Mouse (Mus musculus): ENCODE measurements around the gene Trp53rkb. TPM values are rescaled to one million over a fixed set of nuclear protein-coding genes. Genes with fewer than 3 reads are reported as not detected.

Gene Trp53rkb
- total and polyA plus RNA-seq, 2 experiments from 2014 or later = 8.2 to 13.2 TPM

- H3K9me3 ChIP-seq (ENCODE audit: low read length) = no peaks in the 10 kb centered on the region
- no peak overlapping the region for H3K27ac ChIP-seq (ENCODE audit: low read depth, low read length)
- no peak for ATAC-seq
- peak overlapping the region; percentile 89; the same call in 1 of the 2 replicates for H3K4me2 ChIP-seq (ENCODE audit: low read depth)
- TF ChIP-seq CTCF (IDR thresholded peaks at IDR 0.05; ENCODE audit: low read depth) = no peak
- peak overlapping the region; percentile 71; the same call in 1 of the 2 replicates for H3K4me3 ChIP-seq (ENCODE audit: low read depth, low read length)
- no peak for DNase-seq
- WGBS = 85% methylated on average over 6 of the region's 6 CpGs
- no peaks in the 10 kb centered on the region for H3K36me3 ChIP-seq (ENCODE audit: insufficient read depth)
- 0 out of 2 replicates have a peak overlapping the region, but pooled peaks have one; percentile 80 for H3K9ac ChIP-seq
- H3K27me3 ChIP-seq (ENCODE audit: insufficient read depth, low read length) = no peaks in the 10 kb centered on the region
- H3K4me1 ChIP-seq (ENCODE audit: insufficient read depth) = peaks cover 8% of the 10 kb centered on the region
Measured at GRCm38 (mm10) chr2:166806813-166807212, 14.5 kb downstream of the Trp53rkb start.

DNA sequence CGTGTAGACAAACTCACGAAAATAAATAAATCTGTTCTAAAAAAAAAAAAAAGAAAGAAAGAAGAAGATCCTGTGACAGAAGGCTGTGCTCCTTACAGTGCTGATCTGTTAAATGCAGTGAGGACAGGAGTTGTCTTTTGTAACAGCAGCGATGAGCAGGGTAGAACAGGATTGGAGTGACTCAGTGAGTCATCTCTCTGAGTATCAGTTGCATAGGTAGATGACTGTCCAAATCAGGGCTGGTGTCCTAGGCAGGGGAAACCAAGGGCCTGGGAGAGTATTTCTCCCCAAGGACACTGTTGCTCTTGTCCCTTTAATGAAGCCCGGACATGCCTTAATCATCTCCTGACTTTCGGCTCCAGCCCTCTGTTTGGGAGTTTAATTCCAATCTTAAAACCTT is 17.2 kb downstream of the Trp53rkb start:
- H3K4me1 ChIP-seq (ENCODE audit: insufficient read depth) = peaks cover 8% of the 10 kb centered on the region
- WGBS = 85% methylated on average over 5 of the region's 5 CpGs

GRCm38 (mm10) chr2:166810821-166811220 is 18.5 kb downstream of the Trp53rkb start:
- no peak overlapping the region for H3K27ac ChIP-seq (ENCODE audit: low read depth, low read length)
- no peak overlapping the region for H3K9ac ChIP-seq
- DNase-seq (no peak), ATAC-seq (no peak)
- no peak overlapping the region for H3K4me2 ChIP-seq (ENCODE audit: low read depth)
- no peaks in the 10 kb centered on the region for H3K36me3 ChIP-seq (ENCODE audit: insufficient read depth)
- H3K9me3 ChIP-seq (ENCODE audit: low read length) = no peaks in the 10 kb centered on the region
- 78% methylated on average over 10 of the region's 10 CpGs for WGBS
- no peak overlapping the region for H3K4me3 ChIP-seq (ENCODE audit: low read depth, low read length)
- H3K27me3 ChIP-seq (ENCODE audit: insufficient read depth, low read length) = no peaks in the 10 kb centered on the region
- no peak for TF ChIP-seq CTCF (IDR thresholded peaks at IDR 0.05; ENCODE audit: low read depth)
- H3K4me1 ChIP-seq (ENCODE audit: insufficient read depth) = peaks cover 8% of the 10 kb centered on the region

More for the DNA sequence above, 17.2 kb downstream of the Trp53rkb start:
- Histone ChIP-seq H3K27ac (ENCODE audit: low read depth, low read length) (no peak overlapping the region), H3K27me3 (ENCODE audit: insufficient read depth, low read length) (no peaks in the 10 kb centered on the region), H3K4me3 (ENCODE audit: low read depth, low read length) (no peak overlapping the region), H3K9ac (no peak overlapping the region), H3K36me3 (ENCODE audit: insufficient read depth) (no peaks in the 10 kb centered on the region), H3K9me3 (ENCODE audit: low read length) (no peaks in the 10 kb centered on the region), H3K4me2 (ENCODE audit: low read depth) (no peak overlapping the region)
- no peak for TF ChIP-seq CTCF (IDR thresholded peaks at IDR 0.05; ENCODE audit: low read depth)
- DNase-seq (no peak), ATAC-seq (no peak)

DNA sequence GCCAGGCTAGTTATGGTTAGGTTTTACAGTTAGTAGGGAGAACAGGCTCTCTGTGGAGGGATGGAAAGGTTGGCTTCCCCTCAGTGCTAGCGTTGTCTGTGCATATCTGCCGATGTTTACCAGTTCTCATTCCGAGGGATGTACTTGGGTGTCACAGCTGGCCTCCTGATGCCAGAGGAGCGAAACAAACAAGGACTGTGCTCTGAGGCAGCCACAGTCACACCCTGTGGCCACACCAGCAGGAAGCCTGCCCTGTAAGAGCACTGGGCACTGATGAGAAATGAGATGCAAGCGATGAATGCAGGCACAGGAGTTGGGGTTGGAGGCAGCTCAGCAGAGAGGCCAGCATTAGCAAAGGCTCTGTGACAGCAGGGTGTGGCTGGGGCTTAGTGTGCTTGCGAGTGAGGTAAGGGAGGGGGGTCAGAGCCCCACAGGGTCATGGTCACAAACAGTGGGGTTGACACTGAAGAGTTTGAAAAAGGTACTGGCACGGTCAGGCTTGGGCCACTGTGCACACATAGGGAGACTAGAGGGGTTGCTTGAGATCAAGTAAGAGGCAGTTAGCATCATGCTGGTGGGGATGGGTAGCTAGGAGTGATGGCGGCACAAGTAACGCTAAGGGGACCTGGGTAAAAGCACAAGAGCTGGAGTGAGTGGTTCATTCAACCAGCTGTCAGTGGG is 26.3 kb downstream of the Trp53rkb start:
- no peak for ATAC-seq
- Histone ChIP-seq H3K4me2 (ENCODE audit: low read depth) (no peak overlapping the region), H3K27ac (ENCODE audit: low read depth, low read length) (no peak overlapping the region), H3K9me3 (ENCODE audit: low read length) (no peaks in the 10 kb centered on the region), H3K4me1 (ENCODE audit: insufficient read depth) (no peaks in the 10 kb centered on the region), H3K4me3 (ENCODE audit: low read depth, low read length) (no peak overlapping the region), H3K36me3 (ENCODE audit: insufficient read depth) (no peaks in the 10 kb centered on the region), H3K27me3 (ENCODE audit: insufficient read depth, low read length) (no peaks in the 10 kb centered on the region), H3K9ac (no peak overlapping the region)
- 82% methylated on average over 9 of the region's 9 CpGs for WGBS
- TF ChIP-seq CTCF (IDR thresholded peaks at IDR 0.05; ENCODE audit: low read depth) = no peak
- DNase-seq = no peak

- Histone ChIP-seq H3K4me1 (ENCODE audit: insufficient read depth) (no peaks in the 10 kb centered on the region), H3K9ac (no peak overlapping the region), H3K4me2 (ENCODE audit: low read depth) (no peak overlapping the region), H3K27me3 (ENCODE audit: insufficient read depth, low read length) (no peaks in the 10 kb centered on the region), H3K4me3 (ENCODE audit: low read depth, low read length) (no peak overlapping the region), H3K27ac (ENCODE audit: low read depth, low read length) (no peak overlapping the region), H3K9me3 (ENCODE audit: low read length) (no peaks in the 10 kb centered on the region), H3K36me3 (ENCODE audit: insufficient read depth) (no peaks in the 10 kb centered on the region)
- WGBS = 94% methylated on average over 8 of the region's 8 CpGs
- no peak for DNase-seq
- TF ChIP-seq CTCF (IDR thresholded peaks at IDR 0.05; ENCODE audit: low read depth) = no peak
- ATAC-seq = no peak
Measured at GRCm38 (mm10) chr2:166819849-166820248, 27.5 kb downstream of the Trp53rkb start.

- no peaks in the 10 kb centered on the region for H3K27me3 ChIP-seq (ENCODE audit: insufficient read depth, low read length)
- no peak overlapping the region for H3K9ac ChIP-seq
- 69% methylated on average over 2 of the region's 2 CpGs for WGBS
- H3K36me3 ChIP-seq (ENCODE audit: insufficient read depth) = no peaks in the 10 kb centered on the region
- no peaks in the 10 kb centered on the region for H3K4me1 ChIP-seq (ENCODE audit: insufficient read depth)
- no peak for TF ChIP-seq CTCF (IDR thresholded peaks at IDR 0.05; ENCODE audit: low read depth)
- no peak overlapping the region for H3K4me2 ChIP-seq (ENCODE audit: low read depth)
- no peak for DNase-seq
- no peaks in the 10 kb centered on the region for H3K9me3 ChIP-seq (ENCODE audit: low read length)
- no peak for ATAC-seq
- H3K4me3 ChIP-seq (ENCODE audit: low read depth, low read length) = no peak overlapping the region
- H3K27ac ChIP-seq (ENCODE audit: low read depth, low read length) = no peak overlapping the region
Measured at GRCm38 (mm10) chr2:166820844-166821243, 28.5 kb downstream of the Trp53rkb start.

- TF ChIP-seq CTCF (IDR thresholded peaks at IDR 0.05; ENCODE audit: low read depth) = no peak
- no peak for ATAC-seq
Measured at GRCm38 (mm10) chr2:166821406-166821805, 29.1 kb downstream of the Trp53rkb start.

More at GRCm38 (mm10) chr2:166821406-166821805, 29.1 kb downstream of the Trp53rkb start:
- Histone ChIP-seq H3K4me2 (ENCODE audit: low read depth) (no peak overlapping the region), H3K4me1 (ENCODE audit: insufficient read depth) (no peaks in the 10 kb centered on the region), H3K4me3 (ENCODE audit: low read depth, low read length) (no peak overlapping the region), H3K9me3 (ENCODE audit: low read length) (no peaks in the 10 kb centered on the region), H3K27ac (ENCODE audit: low read depth, low read length) (no peak overlapping the region), H3K36me3 (ENCODE audit: insufficient read depth) (no peaks in the 10 kb centered on the region), H3K27me3 (ENCODE audit: insufficient read depth, low read length) (no peaks in the 10 kb centered on the region), H3K9ac (no peak overlapping the region)
- WGBS = 99% methylated on average over 3 of the region's 3 CpGs
- no peak for DNase-seq

Data from forebrain, postnatal 0 days (tissue).